Mouse (Mus musculus): ENCODE results near the gene Phactr2.

Phactr2 gene

GRCm38 (mm10) chr10:13395753-13396152 is 78.5 kb downstream of the Phactr2 start:
- no peak for DNase-seq (ENCODE audit: low spot score)

- DNase-seq (ENCODE audit: low spot score), result no peak
Observed at GRCm38 (mm10) chr10:13394000-13394399, 80.2 kb downstream of the Phactr2 start.

- DNase-seq (ENCODE audit: low spot score), result peak; percentile 90
Observed at GRCm38 (mm10) chr10:13388116-13388922, 85.9 kb downstream of the Phactr2 start.

GRCm38 (mm10) chr10:13384866-13385265 is 89.3 kb downstream of the Phactr2 start:
- no peak for DNase-seq (ENCODE audit: low spot score)

- no peak for DNase-seq (ENCODE audit: low spot score)
Observed at GRCm38 (mm10) chr10:13377895-13378294, 96.3 kb downstream of the Phactr2 start.

- peak; percentile 39 for DNase-seq (ENCODE audit: low spot score)
Observed at GRCm38 (mm10) chr10:13376428-13377260, 97.6 kb downstream of the Phactr2 start.

- peak; percentile 84 for DNase-seq (ENCODE audit: low spot score)
Observed at GRCm38 (mm10) chr10:13375820-13376219, 98.4 kb downstream of the Phactr2 start.

- DNase-seq (ENCODE audit: low spot score), result no peak
Observed at GRCm38 (mm10) chr10:13369581-13370375, 104.4 kb downstream of the Phactr2 start.

GRCm38 (mm10) chr10:13364286-13364580 is 110.0 kb downstream of the Phactr2 start:
- DNase-seq (ENCODE audit: low spot score), result no peak

- no peak for DNase-seq (ENCODE audit: low spot score)
Observed at GRCm38 (mm10) chr10:13363499-13364285, 110.5 kb downstream of the Phactr2 start.

- no peak for DNase-seq (ENCODE audit: low spot score)
Observed at GRCm38 (mm10) chr10:13360913-13361312, 113.3 kb downstream of the Phactr2 start.

- no peak for DNase-seq (ENCODE audit: low spot score)
Observed at GRCm38 (mm10) chr10:13359846-13360245, 114.4 kb downstream of the Phactr2 start.

- DNase-seq (ENCODE audit: low spot score), result peak; percentile 34
Observed at GRCm38 (mm10) chr10:13358679-13359078, 115.5 kb downstream of the Phactr2 start.

- no peak for DNase-seq (ENCODE audit: low spot score)
Observed at GRCm38 (mm10) chr10:13346609-13347290, 127.5 kb downstream of the Phactr2 start.

GRCm38 (mm10) chr10:13340583-13340982 is 133.6 kb downstream of the Phactr2 start:
- no peak for DNase-seq (ENCODE audit: low spot score)

GRCm38 (mm10) chr10:13336964-13337363 is 137.2 kb downstream of the Phactr2 start:
- no peak for DNase-seq (ENCODE audit: low spot score)

- DNase-seq (ENCODE audit: low spot score), result no peak
Observed at GRCm38 (mm10) chr10:13335814-13336213, 138.4 kb downstream of the Phactr2 start.

- DNase-seq (ENCODE audit: low spot score), result no peak
Observed at GRCm38 (mm10) chr10:13335347-13335746, 138.9 kb downstream of the Phactr2 start.

- no peak for DNase-seq (ENCODE audit: low spot score)
Observed at GRCm38 (mm10) chr10:13333781-13334180, 140.4 kb downstream of the Phactr2 start.

GRCm38 (mm10) chr10:13332985-13333384 is 141.2 kb downstream of the Phactr2 start:
- DNase-seq (ENCODE audit: low spot score), result no peak
